Mouse (Mus musculus) olfactory bulb, adult 2 months (tissue): ENCODE results near the gene Phactr1.

Experiments used
- CTCF ChIP-seq: fragments of 200-500 bp; IDR thresholded peaks from 2 replicates; pipeline ENCODE4 v1.5.1; 2012; ENCODE audit warnings: low read depth, mild to moderate bottlenecking, low read length, moderate library complexity; ENCODE audit not compliant: insufficient read depth
- POLR2A ChIP-seq: fragments of 200-500 bp; IDR thresholded peaks from 2 replicates; pipeline ENCODE4 v1.6.1; 2012; ENCODE audit warnings: mild to moderate bottlenecking, low read depth, low read length, moderate library complexity; ENCODE audit not compliant: insufficient read depth

DNA sequence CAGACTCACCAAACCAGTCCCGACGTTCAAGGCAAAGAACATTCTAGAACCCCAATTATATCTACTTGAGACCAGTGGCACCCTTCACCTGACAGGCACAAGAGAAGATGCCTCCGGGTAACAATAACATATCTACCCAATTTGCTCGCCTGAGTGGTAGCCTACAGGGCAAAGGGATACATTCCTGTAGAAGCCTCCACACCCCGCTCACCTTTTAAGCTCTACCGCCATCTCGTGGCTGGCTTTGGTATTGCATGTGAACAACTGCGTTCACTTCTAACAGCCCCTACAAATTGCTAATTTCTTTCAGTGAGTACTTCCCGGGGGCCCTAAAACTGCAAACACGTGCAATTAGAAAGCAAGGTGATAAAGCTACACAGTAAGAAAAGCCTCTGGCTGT, 142.1 kb downstream of the Phactr1 start:
- 0 out of 2 replicates have a peak, but pooled peaks have one; percentile 32 for TF ChIP-seq CTCF
- TF ChIP-seq POLR2A, result no peak
